Comparison of ENCODE assay signal across 8 mouse cellular contexts in the genomic region with DNA sequence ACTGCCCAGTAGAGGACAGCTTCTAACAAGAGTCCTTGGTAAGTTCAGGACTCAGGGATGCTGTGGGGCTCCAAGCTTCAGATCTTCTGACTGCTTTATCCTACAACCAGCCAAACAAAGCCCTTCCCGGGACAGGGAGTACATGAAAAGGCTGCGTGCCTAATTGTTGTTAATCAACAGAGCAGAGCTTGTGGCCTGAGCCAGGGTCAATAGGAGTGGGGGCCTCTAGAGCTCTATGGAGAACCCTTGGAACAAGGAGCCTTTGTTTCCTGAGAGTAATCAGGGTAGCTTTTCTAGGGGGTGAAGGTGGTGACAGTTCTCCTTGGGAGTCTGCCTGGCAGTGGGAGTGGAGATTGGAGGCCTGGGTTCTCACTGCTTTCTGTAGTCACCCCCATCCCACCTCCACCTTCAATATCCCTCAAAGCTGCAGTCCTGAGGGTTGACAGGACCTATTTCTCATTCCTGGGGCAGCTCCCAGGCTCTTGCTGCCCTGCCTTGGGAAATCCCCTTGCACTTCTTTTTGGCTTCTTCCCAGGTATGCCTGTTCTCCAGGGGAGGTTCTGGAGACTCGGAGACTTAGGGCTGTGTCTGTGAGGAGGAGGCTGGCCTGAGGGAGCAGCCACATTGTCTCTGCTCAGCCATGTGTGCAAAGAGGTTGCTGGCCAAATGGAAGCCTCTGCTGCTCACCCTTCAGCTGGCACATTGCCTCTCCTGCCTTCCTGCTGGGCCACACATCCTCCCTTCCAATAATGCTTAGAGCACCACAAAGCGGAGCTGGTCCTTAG. TPM values are rescaled to one million over a fixed set of nuclear protein-coding genes. Genes with fewer than 3 reads are reported as not detected.
A peak's percentile ranks its signal among the peaks of the same experiment; 100 is the strongest.
DNase-seq lines count a peak whose midpoint lies in the region; ATAC-seq and TF ChIP-seq lines count a peak whose summit lies in the region.

No protein-coding gene starts in this region.

- no peak for TF ChIP-seq CTCF in forebrain, postnatal 0 days (IDR thresholded peaks at IDR 0.05; ENCODE audit: low read depth)

- H3K27me3 ChIP-seq in forebrain, embryonic 15.5 days, result no peaks in the 10 kb centered on the region
- H3K27me3 ChIP-seq in forebrain, embryonic 11.5 days (ENCODE audit: control insufficient read depth, insufficient read depth, low read length), result no peaks in the 10 kb centered on the region; the same call in 1 of the 2 replicates
- H3K27me3 ChIP-seq in forebrain, postnatal 0 days (ENCODE audit: insufficient read depth, low read length), result no peaks in the 10 kb centered on the region
- H3K27me3 ChIP-seq in liver, embryonic 12.5 days (replicated peaks), result no peaks in the 10 kb centered on the region

- no peaks in the 10 kb centered on the region for H3K9me3 ChIP-seq in forebrain, embryonic 15.5 days
- H3K9me3 ChIP-seq in forebrain, embryonic 11.5 days (ENCODE audit: control insufficient read depth, low read length), result no peaks in the 10 kb centered on the region
- no peaks in the 10 kb centered on the region for H3K9me3 ChIP-seq in forebrain, postnatal 0 days (ENCODE audit: low read length)
- H3K9me3 ChIP-seq in liver, embryonic 12.5 days (replicated peaks), result no peaks in the 10 kb centered on the region

- DNase-seq in forebrain, embryonic 11.5 days (ENCODE audit: low spot score), result no peak
- DNase-seq in brain, adult 2 months (ENCODE audit: low read depth, low spot score), result peak; percentile 56
- DNase-seq in forebrain, postnatal 0 days, result peak; percentile 13
- peak; percentile 73 for DNase-seq in kidney, postnatal 10 days
- no peak for DNase-seq in yolk sac, embryonic 10.5 days (ENCODE audit: low spot score)

- WGBS in forebrain, embryonic 15.5 days, result 7% methylated on average over 4 of the region's 4 CpGs
- WGBS in forebrain, embryonic 11.5 days, result 13% methylated on average over 4 of the region's 4 CpGs
- 6% methylated on average over 4 of the region's 4 CpGs for WGBS in forebrain, postnatal 0 days
- WGBS in liver, embryonic 12.5 days (ENCODE audit: insufficient replicate concordance), result 68% methylated on average over 4 of the region's 4 CpGs

- H3K4me2 ChIP-seq in forebrain, embryonic 15.5 days (replicated peaks), result no peak overlapping the region
- no peak overlapping the region for H3K4me2 ChIP-seq in forebrain, embryonic 11.5 days (ENCODE audit: low read depth, low read length, severe bottlenecking)
- no peak overlapping the region for H3K4me2 ChIP-seq in forebrain, postnatal 0 days (ENCODE audit: low read depth)
- H3K4me2 ChIP-seq in liver, embryonic 12.5 days, result no peak overlapping the region

- H3K36me3 ChIP-seq in forebrain, embryonic 15.5 days, result no peaks in the 10 kb centered on the region
- H3K36me3 ChIP-seq in forebrain, embryonic 11.5 days (ENCODE audit: control insufficient read depth, insufficient read depth, low read length), result no peaks in the 10 kb centered on the region
- H3K36me3 ChIP-seq in forebrain, postnatal 0 days (ENCODE audit: insufficient read depth), result no peaks in the 10 kb centered on the region
- H3K36me3 ChIP-seq in liver, embryonic 12.5 days, result peaks cover 52% of the 10 kb centered on the region

- ATAC-seq in forebrain, embryonic 15.5 days (replicated peaks), result peak; percentile 29
- ATAC-seq in forebrain, embryonic 11.5 days (replicated peaks; ENCODE audit: low FRiP score), result no peak
- peak; percentile 38 for ATAC-seq in forebrain, postnatal 0 days
- ATAC-seq in liver, embryonic 12.5 days, result no peak
- ATAC-seq in granulocyte monocyte progenitor cell, adult 5-6 weeks (replicated peaks; ENCODE audit: poor library complexity, severe bottlenecking), result no peak

- no peak overlapping the region for H3K27ac ChIP-seq in forebrain, embryonic 15.5 days (replicated peaks)
- no peak overlapping the region for H3K27ac ChIP-seq in forebrain, embryonic 11.5 days (ENCODE audit: low read depth, low read length)
- H3K27ac ChIP-seq in forebrain, postnatal 0 days (ENCODE audit: low read depth, low read length), result no peak overlapping the region
- no peak overlapping the region for H3K27ac ChIP-seq in liver, embryonic 12.5 days

- H3K4me1 ChIP-seq in forebrain, embryonic 15.5 days, result 0 out of 2 replicates have a peak, but pooled peaks cover 5% of the 10 kb centered on the region
- H3K4me1 ChIP-seq in forebrain, embryonic 11.5 days (replicated peaks; ENCODE audit: control insufficient read depth, insufficient read depth, low read length), result no peaks in the 10 kb centered on the region; the same call in 1 of the 2 replicates
- H3K4me1 ChIP-seq in forebrain, postnatal 0 days (ENCODE audit: insufficient read depth), result no peaks in the 10 kb centered on the region
- no peaks in the 10 kb centered on the region for H3K4me1 ChIP-seq in liver, embryonic 12.5 days

- H3K9ac ChIP-seq in forebrain, embryonic 15.5 days (replicated peaks), result no peak overlapping the region
- H3K9ac ChIP-seq in forebrain, embryonic 11.5 days (ENCODE audit: low read length), result no peak overlapping the region
- no peak overlapping the region for H3K9ac ChIP-seq in forebrain, postnatal 0 days
- H3K9ac ChIP-seq in liver, embryonic 12.5 days, result no peak overlapping the region

- H3K4me3 ChIP-seq in forebrain, embryonic 15.5 days, result no peak overlapping the region
- H3K4me3 ChIP-seq in forebrain, embryonic 11.5 days (ENCODE audit: low read depth, low read length), result no peak overlapping the region
- no peak overlapping the region for H3K4me3 ChIP-seq in forebrain, postnatal 0 days (ENCODE audit: low read depth, low read length)
- H3K4me3 ChIP-seq in liver, embryonic 12.5 days, result no peak overlapping the region

RNA-seq across cellular contexts. Expression of gene Psd4, which starts 40.5 kb away (rescaled TPM):
- 0.28 and 0.59 TPM in 2 replicates for polyA plus RNA-seq in forebrain, embryonic 15.5 days (2015; fragmentation: Nextera tagmentation; extraction: Ambion mirVana)
- polyA plus RNA-seq in forebrain, embryonic 11.5 days (2014; fragmentation: Nextera tagmentation; extraction: Ambion mirVana), result 0.41 and 0.61 TPM in 2 replicates
- 0.77 and 1.00 TPM in 2 replicates for total RNA-seq in forebrain, postnatal 0 days (2014; rRNA removed)
- 0.34 and 0.48 TPM in 2 replicates for polyA plus RNA-seq in forebrain, postnatal 0 days (2015; fragmentation: Nextera tagmentation; extraction: Ambion mirVana)
- polyA plus RNA-seq in liver, embryonic 12.5 days (2016; fragmentation: Nextera tagmentation; extraction: Ambion mirVana), result 13.1 and 13.2 TPM in 2 replicates
- 76.9 and 91.0 TPM in 2 replicates for total RNA-seq in granulocyte monocyte progenitor cell, adult 5-6 weeks (2014; fragmentation: Nextera tagmentation)
- 62.4 and 64.6 TPM in 2 replicates for total RNA-seq in granulocyte monocyte progenitor cell, adult 5-6 weeks (2017)

Comparison
In these comparisons a context has a peak if more than half of its experiments do, and no peak if none do; other contexts are left out.
1. ATAC-seq: peak in forebrain, embryonic 15.5 days (single experiment) and forebrain, postnatal 0 days (single experiment); none in forebrain, embryonic 11.5 days (single experiment), liver, embryonic 12.5 days (single experiment) and granulocyte monocyte progenitor cell, adult 5-6 weeks (single experiment).
2. DNase-seq: peak in brain, adult 2 months (single experiment), forebrain, postnatal 0 days (single experiment) and kidney, postnatal 10 days (single experiment); none in forebrain, embryonic 11.5 days (single experiment) and yolk sac, embryonic 10.5 days (single experiment).